Mouse (Mus musculus): ENCODE measurements around the gene 1700034J05Rik.

DNA sequence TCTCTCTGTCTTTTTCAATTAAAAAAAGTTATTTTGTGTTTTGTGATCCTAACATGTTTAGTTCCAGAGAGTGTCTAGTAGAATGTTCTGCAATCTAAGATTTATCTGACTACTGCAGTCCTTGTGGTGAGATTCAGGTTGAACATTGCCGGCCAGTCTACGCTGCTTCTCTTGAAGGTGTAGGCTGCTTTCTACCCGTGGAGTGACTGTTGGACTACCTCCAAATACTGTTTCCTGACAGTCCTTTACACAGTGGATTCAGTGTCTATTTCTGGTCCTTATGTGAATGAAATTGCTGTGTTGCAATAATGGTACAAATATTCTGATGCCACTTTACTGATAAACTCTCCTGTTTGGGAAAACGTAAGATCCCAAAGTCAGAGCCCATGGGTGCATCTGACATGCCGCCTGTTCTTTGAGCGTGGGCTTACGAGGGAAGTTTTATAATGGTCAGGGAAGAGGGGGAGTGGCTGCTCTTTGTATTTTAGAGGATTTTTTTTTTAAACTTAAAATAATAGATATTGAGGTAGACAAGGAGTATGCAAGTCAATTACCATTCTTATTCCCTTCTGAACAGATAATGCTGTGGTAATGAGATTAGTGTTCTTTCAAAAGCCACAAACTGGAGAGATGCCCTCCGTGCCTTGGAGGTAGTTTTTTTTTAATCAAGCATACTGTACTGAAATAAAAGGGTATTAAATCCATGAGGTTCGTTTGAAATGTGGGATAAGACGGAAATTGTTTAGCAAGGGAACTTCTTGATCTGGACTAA is 4.4 kb downstream of the 1700034J05Rik start:
- TF ChIP-seq POLR2A (IDR thresholded peaks at IDR 0.05; ENCODE audit: insufficient read depth, low read depth, low read length) (no peak), CTCF (IDR thresholded peaks at IDR 0.05) (no peak), EP300 (IDR thresholded peaks at IDR 0.05; ENCODE audit: insufficient read depth, low read depth, low read length) (no peak)

Measured in heart, adult 2 months (tissue).